Mouse (Mus musculus): ENCODE data around the gene Syngr2. TPM values are rescaled to one million over a fixed set of nuclear protein-coding genes. Genes with fewer than 3 reads are reported as not detected.
A peak's percentile ranks its signal among the peaks of the same experiment; 100 is the strongest.

Syngr2 gene
- total RNA-seq (2012; rRNA removed) (160 and 189 TPM in 2 replicates), polyA plus RNA-seq (2012; ENCODE audit: insufficient read depth in 1 of 2, insufficient read length in 2 of 2, low read depth in 1 of 2, low replicate concordance in 2 of 2, missing spikeins in 1 of 2) (100 to 1,000 TPM in 1 of 2 experiments, not detected in 1; 384 TPM)

- no peaks in the 10 kb centered on the region for H3K9me3 ChIP-seq (replicated peaks; ENCODE audit: insufficient read depth, low read length)
- peak within 1 kb of the TSS; percentile 90 for H3K9ac ChIP-seq (ENCODE audit: control insufficient read depth, low read depth, low read length, poor library complexity, severe bottlenecking)
- peak within 1 kb of the TSS; percentile 78 for H3K27ac ChIP-seq (ENCODE audit: control insufficient read depth, low read depth, low read length)
- H3K79me2 ChIP-seq (ENCODE audit: control insufficient read depth, insufficient read depth, low read length, poor library complexity) = peaks cover 36% of the 10 kb centered on the region
- peaks cover 4 to 11% of the 10 kb centered on the region in 2 experiments for H3K4me1 ChIP-seq (ENCODE audit: control insufficient read depth in 1 of 2, insufficient read depth in 2 of 2, low read length in 2 of 2)
- DNase-seq (ENCODE audit: low read depth, low spot score) = peak; percentile 90
- peak; percentile 59 for TF ChIP-seq TBP (IDR thresholded peaks at IDR 0.05; ENCODE audit: low read depth, low read length)
- no peak for TF ChIP-seq CHD2 (IDR thresholded peaks at IDR 0.05; ENCODE audit: low read length)
- TF ChIP-seq MAZ (IDR thresholded peaks at IDR 0.05; ENCODE audit: low read depth, low read length) = no peak; the same call in 1 of the 2 replicates
- peak; percentile 85 for TF ChIP-seq POLR2AphosphoS2 (IDR thresholded peaks at IDR 0.05; ENCODE audit: low read length)
- no peak for TF ChIP-seq CHD1 (IDR thresholded peaks at IDR 0.05; ENCODE audit: low read depth, low read length)
- no peak for TF ChIP-seq ETS1 (IDR thresholded peaks at IDR 0.05; ENCODE audit: low read depth, low read length)
- TF ChIP-seq KAT2A (conservative IDR thresholded peaks at IDR 0.05; ENCODE audit: low read depth, low read length) = no peak
- TF ChIP-seq GABPA (IDR thresholded peaks at IDR 0.05; ENCODE audit: low read depth, low read length) = no peak
- TF ChIP-seq MYC (IDR thresholded peaks at IDR 0.05; ENCODE audit: low read depth, low read length) = peak; percentile 70; the same call in 1 of the 2 replicates
- TF ChIP-seq CTCF (IDR thresholded peaks at IDR 0.05 in 2 of 3, conservative IDR thresholded peaks at IDR 0.05 in 1 of 3; ENCODE audit: control insufficient read depth in 1 of 3, insufficient read depth in 1 of 3, low read depth in 2 of 3, low read length in 3 of 3, poor library complexity in 1 of 3, severe bottlenecking in 1 of 3) = no peak
- TF ChIP-seq USF1 (IDR thresholded peaks at IDR 0.05; ENCODE audit: low read depth, low read length) = no peak
- peak; percentile 84 to 92 for TF ChIP-seq POLR2A (IDR thresholded peaks at IDR 0.05; ENCODE audit: control insufficient read depth in 1 of 2, insufficient read depth in 1 of 2, low read depth in 1 of 2, low read length in 2 of 2, poor library complexity in 1 of 2)
- 0 out of 2 replicates have a peak, but pooled peaks have one; percentile 26 for TF ChIP-seq RCOR1 (IDR thresholded peaks at IDR 0.05; ENCODE audit: low read depth, low read length)
- TF ChIP-seq TCF12 (IDR thresholded peaks at IDR 0.05; ENCODE audit: low read depth, low read length) = peak; percentile 61
- TF ChIP-seq TAL1 (IDR thresholded peaks at IDR 0.05; ENCODE audit: low read length) = no peak
- TF ChIP-seq HCFC1 (IDR thresholded peaks at IDR 0.05; ENCODE audit: low read depth, low read length) = peak; percentile 64
- TF ChIP-seq MAX (IDR thresholded peaks at IDR 0.05; ENCODE audit: low read length) = peak; percentile 49
- peak; percentile 51 for TF ChIP-seq ZMIZ1 (IDR thresholded peaks at IDR 0.05; ENCODE audit: low read depth, low read length)
- no peak for TF ChIP-seq BHLHE40 (IDR thresholded peaks at IDR 0.05; ENCODE audit: borderline replicate concordance, low read depth, low read length)
- peak; percentile 47; the same call in 1 of the 2 replicates for TF ChIP-seq SIN3A (IDR thresholded peaks at IDR 0.05; ENCODE audit: low read length)
- peak; percentile 21; the same call in 1 of the 2 replicates for TF ChIP-seq MEF2A (IDR thresholded peaks at IDR 0.05; ENCODE audit: extremely low read depth, insufficient replicate concordance, low read depth, low read length, poor library complexity, severe bottlenecking)
- no peak for TF ChIP-seq NRF1 (IDR thresholded peaks at IDR 0.05; ENCODE audit: insufficient read depth, low read depth, low read length, poor library complexity, severe bottlenecking)
- TF ChIP-seq MXI1 (IDR thresholded peaks at IDR 0.05; ENCODE audit: low read depth, low read length) = peak; percentile 91
- TF ChIP-seq UBTF (IDR thresholded peaks at IDR 0.05; ENCODE audit: borderline replicate concordance, insufficient read depth, low read depth, low read length) = peak; percentile 94; the same call in 1 of the 2 replicates
- no peak for TF ChIP-seq GATA1 (IDR thresholded peaks at IDR 0.05; ENCODE audit: low read depth, low read length)
- peak; percentile 88 for TF ChIP-seq NELFE (IDR thresholded peaks at IDR 0.05; ENCODE audit: low read depth, low read length)
- H3K27me3 ChIP-seq (ENCODE audit: control insufficient read depth in 1 of 2, insufficient read depth in 2 of 2, low read length in 2 of 2) = no peaks in the 10 kb centered on the region
- H3K36me3 ChIP-seq (ENCODE audit: control insufficient read depth in 1 of 2, insufficient read depth in 2 of 2, low read length in 2 of 2) = peaks cover 0 to 8% of the 10 kb centered on the region in 2 experiments; a peak in 2 of 4 replicates
- H3K4me3 ChIP-seq (ENCODE audit: control insufficient read depth in 1 of 2, insufficient read depth in 1 of 2, low read depth in 2 of 2, low read length in 2 of 2) = peak within 1 kb of the TSS; percentile 86 to 98
Measured at GRCm38 (mm10) chr11:117809407-117810311, at the start of gene Syngr2, which contains the start of gene Gm20708. Gene Syngr2 (plus strand): TSS chr11:117809668. Gene Gm20708 (plus strand): TSS chr11:117809668.

All from MEL (cell line).